Mouse (Mus musculus) heart, embryonic 11.5 days (tissue): ENCODE results near the gene Hist1h2br. TPM values are rescaled to one million over a fixed set of nuclear protein-coding genes. Genes with fewer than 3 reads are reported as not detected.

ENCODE experiments used
- microRNA-seq: library from miRNA; unstranded; fragments of <30 nt; microRNA quantifications from one replicate; pipeline ENCODE4, GENCODE M21; 2016; ENCODE audit warnings: borderline number of aligned reads
- polyA plus RNA-seq: library from polyadenylated mRNA; unstranded; fragments of >200 nt; fragmentation: Nextera tagmentation; extraction: Ambion mirVana; gene quantifications from 2 replicates; pipeline ENCODE4 v1.2.1, GENCODE M21; 2014

Gene Hist1h2br
- polyA plus RNA-seq, 1 experiment from 2014 or later, result 12.3 TPM

Small RNA genes lying within 50 kb of the gene (microRNA-seq; reads per million reads assigned to microRNA genes)
- gene Gm19658, result not detected
- gene Gm44346, result not detected
- gene Gm44466, result not detected

Other genes starting within 250 kb of the Hist1h2br start
- gene Olfr1362, start 219.7 kb upstream of the Hist1h2br start, polyA plus RNA-seq, result not detected in 2 replicates
- gene Olfr11, start 191.2 kb upstream of the Hist1h2br start, polyA plus RNA-seq, result not detected in 2 replicates
- not detected in 2 replicates for gene Olfr1361, start 170.4 kb upstream of the Hist1h2br start, polyA plus RNA-seq
- not detected in 2 replicates for gene Olfr1360, start 156.3 kb upstream of the Hist1h2br start, polyA plus RNA-seq
- gene Olfr1359, start 135.6 kb upstream of the Hist1h2br start, polyA plus RNA-seq, result not detected in 2 replicates
- not detected in 2 replicates for gene Hist1h2bl, start 117.6 kb upstream of the Hist1h2br start, polyA plus RNA-seq
- 6.5 and 8.4 TPM in 2 replicates for gene Hist1h2ai, start 117.3 kb upstream of the Hist1h2br start, polyA plus RNA-seq
- gene Hist1h3h, start 116.1 kb upstream of the Hist1h2br start, polyA plus RNA-seq, result 4.4 TPM in 1 of 2 replicates, not detected in the other
- gene Hist1h2bm, start 111.7 kb upstream of the Hist1h2br start, polyA plus RNA-seq, result 1.4 and 1.6 TPM in 2 replicates
- gene Hist1h4j, start 98.7 kb upstream of the Hist1h2br start, polyA plus RNA-seq, result 0.79 and 1.1 TPM in 2 replicates
- gene Hist1h4k, start 83.2 kb upstream of the Hist1h2br start, polyA plus RNA-seq, result 3.0 TPM in 1 of 2 replicates, not detected in the other
- 3.1 and 4.2 TPM in 2 replicates for gene Hist1h2ak, start 79.9 kb upstream of the Hist1h2br start, polyA plus RNA-seq
- 1.6 and 2.0 TPM in 2 replicates for gene Hist1h2bn, start 79.6 kb upstream of the Hist1h2br start, polyA plus RNA-seq
- gene Hist1h1b, start 53.1 kb upstream of the Hist1h2br start, polyA plus RNA-seq, result 5.9 and 10.8 TPM in 2 replicates
- gene Hist1h3i, start 50.4 kb upstream of the Hist1h2br start, polyA plus RNA-seq, result 107 and 123 TPM in 2 replicates
- gene Hist1h2an, start 46.5 kb upstream of the Hist1h2br start, polyA plus RNA-seq, result 3.3 and 6.2 TPM in 2 replicates
- 1.5 TPM in 1 of 2 replicates, not detected in the other for gene Hist1h2bp, start 46.3 kb upstream of the Hist1h2br start, polyA plus RNA-seq
- 9.4 and 11.6 TPM in 2 replicates for gene Hist1h2bq, start 23.5 kb upstream of the Hist1h2br start, polyA plus RNA-seq
- gene Hist1h2ao, start 23.3 kb upstream of the Hist1h2br start, polyA plus RNA-seq, result not detected in 2 replicates
- gene Hist1h4m, start 22.0 kb upstream of the Hist1h2br start, polyA plus RNA-seq, result not detected in 2 replicates
- gene Hist1h4n, start 1.5 kb upstream of the Hist1h2br start, polyA plus RNA-seq, result 7.1 and 10.5 TPM in 2 replicates
- 2,147 and 2,559 TPM in 2 replicates for gene Hist1h2ap, start 236 bp upstream of the Hist1h2br start, polyA plus RNA-seq
- 6.7 and 7.6 TPM in 2 replicates for gene Zfp184, start 111.4 kb downstream of the Hist1h2br start, polyA plus RNA-seq
- not detected in 2 replicates for gene Pom121l2, start 147.5 kb downstream of the Hist1h2br start, polyA plus RNA-seq
- 0.24 and 0.66 TPM in 2 replicates for gene Prss16, start 176.0 kb downstream of the Hist1h2br start, polyA plus RNA-seq
- gene Hist1h2ah, start 201.8 kb downstream of the Hist1h2br start, polyA plus RNA-seq, result 10.1 TPM in 1 of 2 replicates, not detected in the other
- 2.2 and 3.9 TPM in 2 replicates for gene Hist1h2bk, start 202.1 kb downstream of the Hist1h2br start, polyA plus RNA-seq
- gene Hist1h4i, start 207.6 kb downstream of the Hist1h2br start, polyA plus RNA-seq, result 12.1 and 15.7 TPM in 2 replicates
- gene Hist1h2ag, start 209.2 kb downstream of the Hist1h2br start, polyA plus RNA-seq, result 12.3 and 19.7 TPM in 2 replicates
- 2.7 and 7.5 TPM in 2 replicates for gene Hist1h2bj, start 209.5 kb downstream of the Hist1h2br start, polyA plus RNA-seq